Mouse (Mus musculus): ENCODE data around the gene Fam124a.

- no peak for TF ChIP-seq POLR2A (IDR thresholded peaks at IDR 0.05; ENCODE audit: insufficient read length, low read depth)
- TF ChIP-seq MAX (IDR thresholded peaks at IDR 0.05; ENCODE audit: low read depth): no peak
- no peak for TF ChIP-seq CEBPB (IDR thresholded peaks at IDR 0.05; ENCODE audit: insufficient read depth, poor library complexity, severe bottlenecking)
- TF ChIP-seq POLR2AphosphoS2 (IDR thresholded peaks at IDR 0.05; ENCODE audit: insufficient read length, low read depth): no peak
- no peak for TF ChIP-seq USF1 (IDR thresholded peaks at IDR 0.05; ENCODE audit: low read depth)
- TF ChIP-seq MYOD1 (IDR thresholded peaks at IDR 0.05; ENCODE audit: control insufficient read depth in 1 of 3, insufficient read length in 2 of 3, low read depth in 2 of 3): no peak
- no peak for TF ChIP-seq REST (IDR thresholded peaks at IDR 0.05; ENCODE audit: insufficient read depth, insufficient read length)
- TF ChIP-seq E2F4 (IDR thresholded peaks at IDR 0.05; ENCODE audit: insufficient read depth): no peak
- TF ChIP-seq TCF12 (IDR thresholded peaks at IDR 0.05; ENCODE audit: insufficient read depth, poor library complexity, severe bottlenecking): no peak
Measured at GRCm38 (mm10) chr14:62640396-62640795, 84.9 kb downstream of the Fam124a start.
